Mouse (Mus musculus) spleen, adult 2 months (tissue): ENCODE results near the gene Hid1.

Experiments used
- CTCF ChIP-seq: fragments of 200-500 bp; IDR thresholded peaks from 2 replicates; pipeline ENCODE4 v1.5.1; 2011; ENCODE audit warnings: mild to moderate bottlenecking, inconsistent platforms; ENCODE audit not compliant: insufficient read depth, insufficient read length, insufficient replicate concordance; ENCODE audit errors: extremely low read depth
- POLR2A ChIP-seq: fragments of 200-500 bp; IDR thresholded peaks from 2 replicates; pipeline ENCODE4 v1.6.1; 2011; ENCODE audit warnings: low read depth, low read length, inconsistent platforms

DNA sequence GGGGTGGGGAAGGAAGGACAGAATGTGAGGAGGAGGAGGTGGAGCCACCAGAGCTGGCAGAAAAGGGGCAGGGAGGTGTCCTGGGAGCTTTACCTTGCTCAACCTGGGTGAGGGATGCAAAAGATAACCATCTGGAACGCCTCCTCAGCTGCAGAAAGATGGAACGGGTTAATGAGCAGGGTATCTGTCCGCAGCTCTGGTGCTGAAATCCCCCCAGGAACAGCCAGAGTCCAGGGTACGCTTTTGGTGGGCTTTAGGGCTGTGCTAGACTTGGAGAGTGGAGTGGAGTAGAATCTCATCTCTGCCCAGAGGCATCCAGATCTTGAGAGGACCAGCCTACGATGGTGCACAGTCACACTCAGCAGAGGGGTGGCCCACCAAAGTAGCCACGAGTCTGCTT is 31.4 kb downstream of the Hid1 start:
- TF ChIP-seq CTCF: no peak
- TF ChIP-seq POLR2A: no peak
